Comparison of ENCODE assay signal across 9 mouse cellular contexts in genomic region chr9:119031772-119032171, GRCm38 (mm10). TPM values are rescaled to one million over a fixed set of nuclear protein-coding genes. Genes with fewer than 3 reads are reported as not detected.
DNase-seq lines count a peak whose midpoint lies in the region; ATAC-seq and TF ChIP-seq lines count a peak whose summit lies in the region.
"Had no signal": no experiment of that assay in that cellular context is flagged by ENCODE, and none has a peak within 500 bp of the region (broad histone marks: within the 10 kb centered on the region; RNA-seq: fewer than 3 reads in every experiment).

No protein-coding gene starts in this region.

- no peak overlapping the region for H3K9ac ChIP-seq in intestine, embryonic 16.5 days (ENCODE audit: low read depth, low read length)
- H3K9ac ChIP-seq in intestine, postnatal 0 days (ENCODE audit: low read depth, low read length), result no peak overlapping the region
- peak overlapping the region; percentile 44; the same call in 1 of the 2 replicates for H3K9ac ChIP-seq in embryonic facial prominence, embryonic 13.5 days
- H3K9ac ChIP-seq: liver, embryonic 15.5 days had no signal

- peak; percentile 70 to 75 for DNase-seq in heart, postnatal 14 days
- DNase-seq in lung, postnatal 14 days, result peak; percentile 50
- no peak for DNase-seq in yolk sac, embryonic 10.5 days (ENCODE audit: low spot score)
- DNase-seq in liver, result no peak
- DNase-seq in spleen, postnatal 4 days (ENCODE audit: low spot score in 2 of 2), result no peak

- no peaks in the 10 kb centered on the region for H3K9me3 ChIP-seq in intestine, embryonic 16.5 days (ENCODE audit: control insufficient read depth, low read length)
- H3K9me3 ChIP-seq in intestine, postnatal 0 days (ENCODE audit: control insufficient read depth), result no peaks in the 10 kb centered on the region
- H3K9me3 ChIP-seq in embryonic facial prominence, embryonic 13.5 days, result no peaks in the 10 kb centered on the region
- H3K9me3 ChIP-seq: liver, embryonic 15.5 days had no signal

- peaks cover 4% of the 10 kb centered on the region for H3K36me3 ChIP-seq in intestine, embryonic 16.5 days (ENCODE audit: control insufficient read depth, insufficient read depth, low read length)
- H3K36me3 ChIP-seq in intestine, postnatal 0 days (ENCODE audit: control insufficient read depth, insufficient read depth), result peaks cover 75% of the 10 kb centered on the region
- peaks cover 64% of the 10 kb centered on the region for H3K36me3 ChIP-seq in embryonic facial prominence, embryonic 13.5 days

- ATAC-seq in intestine, embryonic 16.5 days, result no peak
- ATAC-seq in intestine, postnatal 0 days, result no peak
- ATAC-seq in embryonic facial prominence, embryonic 13.5 days (ENCODE audit: insufficient number of reproducible peaks, insufficient read depth, low FRiP score, low TSS enrichment, low read depth), result no peak

- no peak overlapping the region for H3K4me3 ChIP-seq in intestine, embryonic 16.5 days (ENCODE audit: low read length)
- no peak overlapping the region for H3K4me3 ChIP-seq in intestine, postnatal 0 days (ENCODE audit: low read depth, low read length)
- no peak overlapping the region for H3K4me3 ChIP-seq in embryonic facial prominence, embryonic 13.5 days
- H3K4me3 ChIP-seq: liver, embryonic 15.5 days had no signal

- H3K27me3 ChIP-seq in intestine, embryonic 16.5 days (replicated peaks; ENCODE audit: control insufficient read depth, insufficient read depth, low read length), result no peaks in the 10 kb centered on the region
- H3K27me3 ChIP-seq in intestine, postnatal 0 days (replicated peaks; ENCODE audit: control insufficient read depth, insufficient read depth, low read length), result no peaks in the 10 kb centered on the region
- H3K27me3 ChIP-seq in embryonic facial prominence, embryonic 13.5 days, result no peaks in the 10 kb centered on the region
- H3K27me3 ChIP-seq: liver, embryonic 15.5 days had no signal

- WGBS in intestine, embryonic 16.5 days, result 75% methylated on average over 14 of the region's 14 CpGs
- WGBS in intestine, postnatal 0 days, result 79% methylated on average over 14 of the region's 14 CpGs
- WGBS in embryonic facial prominence, embryonic 13.5 days, result 81% methylated on average over 14 of the region's 14 CpGs

- no peaks in the 10 kb centered on the region for H3K4me1 ChIP-seq in intestine, embryonic 16.5 days (ENCODE audit: control insufficient read depth, insufficient read depth, low read length)
- H3K4me1 ChIP-seq in intestine, postnatal 0 days (replicated peaks; ENCODE audit: control insufficient read depth, insufficient read depth, low read length), result no peaks in the 10 kb centered on the region
- peaks cover 52% of the 10 kb centered on the region for H3K4me1 ChIP-seq in embryonic facial prominence, embryonic 13.5 days

- H3K27ac ChIP-seq in intestine, embryonic 16.5 days (ENCODE audit: low read length), result peak overlapping the region; percentile 19; the same call in 1 of the 2 replicates
- no peak overlapping the region for H3K27ac ChIP-seq in intestine, postnatal 0 days (ENCODE audit: low read depth, low read length)
- H3K27ac ChIP-seq in embryonic facial prominence, embryonic 13.5 days, result peak overlapping the region; percentile 74
- H3K27ac ChIP-seq: liver, embryonic 15.5 days had no signal

- TF ChIP-seq CTCF in intestine, postnatal 0 days (IDR thresholded peaks at IDR 0.05; ENCODE audit: low read depth), result no peak

- intact Hi-C loops in heart, postnatal 14 days (cut with DNase I), result loop anchor here (2.0 kb wide), 1 partner anchor 35 kb away; no protein-coding TSS in a partner anchor

- no peak overlapping the region for H3K4me2 ChIP-seq in intestine, embryonic 16.5 days (ENCODE audit: low read depth, low read length)
- H3K4me2 ChIP-seq in intestine, postnatal 0 days (replicated peaks; ENCODE audit: low read depth), result no peak overlapping the region
- no peak overlapping the region for H3K4me2 ChIP-seq in embryonic facial prominence, embryonic 13.5 days
- H3K4me2 ChIP-seq: liver, embryonic 15.5 days had no signal

RNA-seq across cellular contexts. Expression of gene Vill, which starts 20.8 kb away (rescaled TPM):
- polyA plus RNA-seq in intestine, embryonic 16.5 days (2015; fragmentation: Nextera tagmentation; extraction: Ambion mirVana), result 13.7 and 14.9 TPM in 2 replicates
- 3.6 and 5.1 TPM in 2 replicates for polyA plus RNA-seq in intestine, postnatal 0 days (2015; fragmentation: Nextera tagmentation; extraction: Ambion mirVana)
- polyA plus RNA-seq in embryonic facial prominence, embryonic 13.5 days (2015; fragmentation: Nextera tagmentation; extraction: Ambion mirVana), result 21.4 and 25.5 TPM in 2 replicates
- total RNA-seq in heart, postnatal 14 days (2021), result 1 to 10 TPM in 1 of 2 experiments, under 1 TPM in 1; 0.74 to 1.4 TPM

Comparison
In these comparisons a context has a peak if more than half of its experiments do, and no peak if none do; other contexts are left out.
1. DNase-seq: peak in heart, postnatal 14 days (2 of 2) and lung, postnatal 14 days (single experiment); none in yolk sac, embryonic 10.5 days (single experiment), liver (single experiment) and spleen, postnatal 4 days (0 of 2).